Comparison of ENCODE assay signal across 9 mouse cellular contexts in genomic region chr2:180890422-180891074, GRCm38 (mm10). TPM values are rescaled to one million over a fixed set of nuclear protein-coding genes. Genes with fewer than 3 reads are reported as not detected.
A peak's percentile ranks its signal among the peaks of the same experiment; 100 is the strongest.
DNase-seq lines count a peak whose midpoint lies in the region; ATAC-seq and TF ChIP-seq lines count a peak whose summit lies in the region.
"Had no signal": no experiment of that assay in that cellular context is flagged by ENCODE, and none has a peak within 500 bp of the region (broad histone marks: within the 10 kb centered on the region; RNA-seq: fewer than 3 reads in every experiment).

No protein-coding gene starts in this region.

- peak overlapping the region; percentile 99 for H3K9ac ChIP-seq in hindbrain, embryonic 14.5 days

- peak overlapping the region; percentile 99 for H3K27ac ChIP-seq in layer of hippocampus, adult 2 months
- peak overlapping the region; percentile 99 for H3K27ac ChIP-seq in hindbrain, embryonic 14.5 days
- H3K27ac ChIP-seq in olfactory bulb, adult 2 months (ENCODE audit: insufficient read depth, low read depth, low read length) = peak overlapping the region; percentile 98

- DNase-seq in layer of hippocampus, adult 2 months (ENCODE audit: low spot score in 2 of 2) = no peak
- no peak for DNase-seq in layer of hippocampus, adult 9-11 months
- DNase-seq in embryo, embryonic 10.5 days (ENCODE audit: low spot score) = peak; percentile 80
- DNase-seq in hindbrain, embryonic 14.5 days (ENCODE audit: low spot score) = no peak
- DNase-seq in adrenal gland, adult (ENCODE audit: inconsistent age in 2 of 2, low spot score in 1 of 2) = no peak
- no peak for DNase-seq in gastrocnemius, adult 18-20 months (ENCODE audit: low spot score)
- DNase-seq in heart, adult 9 months (ENCODE audit: low spot score in 2 of 2) = no peak

- H3K4me3 ChIP-seq in layer of hippocampus, adult 2 months = peak overlapping the region; percentile 81
- peak overlapping the region; percentile 92 for H3K4me3 ChIP-seq in hindbrain, embryonic 14.5 days (replicated peaks; ENCODE audit: low read length)
- H3K4me3 ChIP-seq in olfactory bulb, adult 2 months (ENCODE audit: insufficient read depth, low read depth, low read length) = peak overlapping the region; percentile 83
- H3K4me3 ChIP-seq: megakaryocyte, embryonic 14.5 days had no signal

- H3K27me3 ChIP-seq in hindbrain, embryonic 14.5 days (ENCODE audit: control insufficient read depth, insufficient read depth, low read length) = no peaks in the 10 kb centered on the region

- H3K4me1 ChIP-seq in hindbrain, embryonic 14.5 days (replicated peaks; ENCODE audit: control insufficient read depth, insufficient read depth, low read length) = peaks cover 33% of the 10 kb centered on the region
- peaks cover 25% of the 10 kb centered on the region for H3K4me1 ChIP-seq in olfactory bulb, adult 2 months (ENCODE audit: control insufficient read depth, insufficient read depth, low read length)

- 2% methylated on average over 26 of the region's 29 CpGs for WGBS in hindbrain, embryonic 14.5 days
- WGBS in olfactory bulb, adult 2 months = 4% methylated on average over 29 of the region's 29 CpGs

- peak; percentile 51 for TF ChIP-seq POLR2A in olfactory bulb, adult 2 months (IDR thresholded peaks at IDR 0.05; ENCODE audit: insufficient read depth, low read depth, low read length)

- H3K9me3 ChIP-seq in hindbrain, embryonic 14.5 days (ENCODE audit: control insufficient read depth, low read length) = no peaks in the 10 kb centered on the region
- H3K9me3 ChIP-seq: megakaryocyte, embryonic 14.5 days had no signal

- H3K36me3 ChIP-seq in hindbrain, embryonic 14.5 days (replicated peaks; ENCODE audit: control insufficient read depth, insufficient read depth) = peaks cover 4% of the 10 kb centered on the region

- ATAC-seq in hindbrain, embryonic 14.5 days (ENCODE audit: low FRiP score) = no peak

- TF ChIP-seq CTCF in layer of hippocampus, adult 2 months (conservative IDR thresholded peaks at IDR 0.05) = no peak
- TF ChIP-seq CTCF in olfactory bulb, adult 2 months (IDR thresholded peaks at IDR 0.05; ENCODE audit: insufficient read depth, low read depth, low read length) = 0 out of 2 replicates have a peak, but pooled peaks have one; percentile 14

- H3K4me2 ChIP-seq in hindbrain, embryonic 14.5 days (replicated peaks) = peak overlapping the region; percentile 77

RNA-seq across cellular contexts. Expression of gene Ythdf1, which starts 30.2 kb away (rescaled TPM):
- 10 to 100 TPM; 54.1 to 54.2 TPM for total RNA-seq in layer of hippocampus, adult 2 months (2021)
- 50.0 and 56.6 TPM in 2 replicates for polyA plus RNA-seq in hindbrain, embryonic 14.5 days (2014; fragmentation: Nextera tagmentation; extraction: Ambion mirVana)
- polyA plus RNA-seq in olfactory bulb, adult 2 months (2012; ENCODE audit: insufficient read depth, insufficient read length, low replicate concordance, missing spikeins) = not detected in 2 replicates
- 10 to 100 TPM; 39.9 to 41.6 TPM for total RNA-seq in gastrocnemius, adult 18-20 months (2021)

RNA-seq across cellular contexts. Expression of gene Birc7, which starts 38.3 kb away (rescaled TPM):
- total RNA-seq in layer of hippocampus, adult 2 months (2021) = not detected
- 0.33 TPM in 1 of 2 replicates, not detected in the other for polyA plus RNA-seq in hindbrain, embryonic 14.5 days (2014; fragmentation: Nextera tagmentation; extraction: Ambion mirVana)
- not detected in 2 replicates for polyA plus RNA-seq in olfactory bulb, adult 2 months (2012; ENCODE audit: insufficient read depth, insufficient read length, low replicate concordance, missing spikeins)
- not detected for total RNA-seq in gastrocnemius, adult 18-20 months (2021)
